Mouse (Mus musculus) CH12.LX (cell line): ENCODE results near the gene Lix1. TPM values are rescaled to one million over a fixed set of nuclear protein-coding genes. Genes with fewer than 3 reads are reported as not detected.

Experiments
- DNase-seq: peaks from one replicate; pipeline ENCODE4 v3.0.0-alpha.2; 2013; ENCODE audit errors: extremely low read depth
- H3K27ac ChIP-seq: 2 replicates; pipeline ENCODE4 v1.5.1; 2012; ENCODE audit warnings: low read depth, mild to moderate bottlenecking, control low read depth, moderate library complexity; ENCODE audit not compliant: insufficient read depth
- H3K27me3 ChIP-seq: replicated peaks from 2 replicates; pipeline ENCODE3; 2012; ENCODE audit warnings: inconsistent platforms
- H3K36me3 ChIP-seq, 2 experiments: replicated peaks in 1 of 2; 2 replicates each; pipeline versions ENCODE3 to v1.6.1; 2012; ENCODE audit warnings: inconsistent platforms in 1 of 2, low read length in 1 of 2, mild to moderate bottlenecking in 1 of 2, mixed read lengths in 1 of 2, moderate library complexity in 1 of 2; ENCODE audit not compliant: control insufficient read depth in 1 of 2, insufficient read depth in 1 of 2
- H3K4me1 ChIP-seq, 2 experiments: 2 replicates each; pipeline ENCODE4 v1.6.1; 2012; ENCODE audit warnings: inconsistent platforms in 1 of 2, moderate library complexity in 1 of 2; ENCODE audit not compliant: insufficient read depth in 2 of 2, control insufficient read depth in 1 of 2
- H3K4me2 ChIP-seq: 2 replicates; pipeline ENCODE4 v1.6.1; 2012; ENCODE audit warnings: low read depth, mild to moderate bottlenecking, control low read depth; ENCODE audit not compliant: poor library complexity, insufficient read depth, severe bottlenecking
- H3K4me3 ChIP-seq, 3 experiments: fragments of 150-350 bp in 1 of 3; sonication (generic) in 1 of 3; replicated peaks in 1 of 3; 2 replicates each; pipeline versions ENCODE3 to v1.5.1; 2011 to 2012; ENCODE audit warnings: low read depth in 2 of 3, low read length in 2 of 3, mild to moderate bottlenecking in 2 of 3, moderate library complexity in 2 of 3, control low read depth in 1 of 3, improper control_type of control experiment in 1 of 3, inconsistent platforms in 1 of 3, mixed read lengths in 1 of 3; ENCODE audit not compliant: poor library complexity in 1 of 3
- H3K79me2 ChIP-seq: replicated peaks from 2 replicates; pipeline ENCODE4 v1.6.1; 2012; ENCODE audit warnings: mild to moderate bottlenecking, moderate library complexity; ENCODE audit not compliant: control insufficient read depth, poor library complexity, insufficient read depth, severe bottlenecking; ENCODE audit errors: extremely low read depth
- H3K9ac ChIP-seq: 2 replicates; pipeline ENCODE4 v1.6.1; 2012; ENCODE audit warnings: low read depth, mild to moderate bottlenecking, control low read depth, moderate library complexity; ENCODE audit not compliant: insufficient read depth
- H3K9me3 ChIP-seq: replicated peaks from 2 replicates; pipeline ENCODE3; 2012; ENCODE audit warnings: low read length, inconsistent platforms, mixed read lengths
- CHD2 ChIP-seq: IDR thresholded peaks from 2 replicates; pipeline ENCODE4 v1.6.1; 2011; ENCODE audit warnings: low read length, improper control_type of control experiment
- CTCF ChIP-seq, 2 experiments: IDR thresholded peaks in 1 of 2; conservative IDR thresholded peaks in 1 of 2; 2 replicates each; pipeline ENCODE4 v1.5.1; 2011 to 2012; ENCODE audit warnings: low read depth in 2 of 2, low read length in 2 of 2, improper control_type of control experiment in 1 of 2, inconsistent platforms in 1 of 2, mild to moderate bottlenecking in 1 of 2, moderate library complexity in 1 of 2
- E2F4 ChIP-seq: IDR thresholded peaks from 2 replicates; pipeline ENCODE4 v1.6.1; 2011; ENCODE audit warnings: low read depth, low read length, improper control_type of control experiment; ENCODE audit not compliant: insufficient replicate concordance
- ETS1 ChIP-seq: conservative IDR thresholded peaks from 2 replicates; pipeline ENCODE4 v1.6.1; 2012; ENCODE audit warnings: low read depth, mild to moderate bottlenecking, inconsistent platforms, low read length, improper control_type of control experiment, moderate library complexity
- GABPA ChIP-seq: IDR thresholded peaks from 2 replicates; pipeline ENCODE4 v1.6.1; 2012; ENCODE audit warnings: low read depth, low read length, improper control_type of control experiment, inconsistent platforms; ENCODE audit not compliant: insufficient replicate concordance
- IRF4 ChIP-seq: IDR thresholded peaks from 2 replicates; pipeline ENCODE4 v1.6.1; 2014; ENCODE audit warnings: low read depth, mild to moderate bottlenecking, inconsistent platforms, low read length, improper control_type of control experiment
- JUN ChIP-seq: IDR thresholded peaks from 2 replicates; pipeline ENCODE4 v1.6.1; 2011; ENCODE audit warnings: low read depth, mild to moderate bottlenecking, low read length, improper control_type of control experiment, moderate library complexity; ENCODE audit not compliant: insufficient read depth
- JUND ChIP-seq: conservative IDR thresholded peaks from 2 replicates; pipeline ENCODE4 v1.6.1; 2011; ENCODE audit warnings: low read depth, low read length, improper control_type of control experiment
- KAT2A ChIP-seq: IDR thresholded peaks from 2 replicates; pipeline ENCODE4 v1.6.1; 2012; ENCODE audit warnings: low read length, improper control_type of control experiment, inconsistent platforms; ENCODE audit not compliant: insufficient replicate concordance
- MAX ChIP-seq: IDR thresholded peaks from 2 replicates; pipeline ENCODE4 v1.6.1; 2011; ENCODE audit warnings: low read length, improper control_type of control experiment
- MAZ ChIP-seq: IDR thresholded peaks from 2 replicates; pipeline ENCODE4 v1.6.1; 2012; ENCODE audit warnings: low read depth, mild to moderate bottlenecking, inconsistent platforms, low read length, improper control_type of control experiment, moderate library complexity
- MEF2A ChIP-seq: IDR thresholded peaks from 2 replicates; pipeline ENCODE4 v1.6.1; 2014; ENCODE audit warnings: low read depth, mild to moderate bottlenecking, inconsistent platforms, low read length, improper control_type of control experiment, borderline replicate concordance
- MXI1 ChIP-seq: IDR thresholded peaks from 2 replicates; pipeline ENCODE4 v1.6.1; 2011; ENCODE audit warnings: mild to moderate bottlenecking, low read depth, low read length, improper control_type of control experiment
- MYC ChIP-seq: IDR thresholded peaks from 2 replicates; pipeline ENCODE4 v1.6.1; 2011; ENCODE audit warnings: low read depth, mild to moderate bottlenecking, improper control_type of control experiment, low read length
- NELFE ChIP-seq: IDR thresholded peaks from 2 replicates; pipeline ENCODE4 v1.6.1; 2011; ENCODE audit warnings: low read depth, low read length, improper control_type of control experiment
- NRF1 ChIP-seq: IDR thresholded peaks from 2 replicates; pipeline ENCODE4 v1.6.1; 2014; ENCODE audit warnings: low read depth, mild to moderate bottlenecking, inconsistent platforms, low read length, improper control_type of control experiment, moderate library complexity
- RAD21 ChIP-seq: IDR thresholded peaks from 2 replicates; pipeline ENCODE4 v1.6.1; 2011; ENCODE audit warnings: low read depth, mild to moderate bottlenecking, low read length, improper control_type of control experiment, moderate library complexity
- RCOR1 ChIP-seq: conservative IDR thresholded peaks from 2 replicates; pipeline ENCODE4 v1.6.1; 2012; ENCODE audit warnings: low read depth, mild to moderate bottlenecking, inconsistent platforms, low read length, improper control_type of control experiment
- SMC3 ChIP-seq: IDR thresholded peaks from 2 replicates; pipeline ENCODE4 v1.6.1; 2011; ENCODE audit warnings: low read depth, low read length, improper control_type of control experiment
- USF2 ChIP-seq: conservative IDR thresholded peaks from 2 replicates; pipeline ENCODE4 v1.6.1; 2011; ENCODE audit warnings: low read depth, low read length, improper control_type of control experiment
- ZC3H11A ChIP-seq: IDR thresholded peaks from 2 replicates; pipeline ENCODE4 v1.6.1; 2012; ENCODE audit warnings: low read depth, mild to moderate bottlenecking, inconsistent platforms, low read length, improper control_type of control experiment
- ZKSCAN1 ChIP-seq: IDR thresholded peaks from 2 replicates; pipeline ENCODE4 v1.6.1; 2012; ENCODE audit warnings: low read depth, inconsistent platforms, low read length, improper control_type of control experiment, borderline replicate concordance
- ZNF384 ChIP-seq: IDR thresholded peaks from 2 replicates; pipeline ENCODE4 v1.6.1; 2012; ENCODE audit warnings: low read depth, low read length, improper control_type of control experiment, inconsistent platforms
- dilution Hi-C: fragments of 300-500 bp; cut with MboI; formaldehyde crosslinking; loops from 2 replicates; pipeline ENCODE4 v1.14.3; 2020; ENCODE audit warnings: low sequenced_read_pairs; ENCODE audit not compliant: extremely low pct_unique_long_range_greater_than_20kb, extremely low pct_ligation_motif_present
- in situ Hi-C: fragments of 300-500 bp; cut with MboI; formaldehyde crosslinking; loops from 3 replicates; pipeline ENCODE4 v1.14.3; 2019; ENCODE audit warnings: low sequenced_read_pairs, low pct_ligation_motif_present, low pct_unique_long_range_greater_than_20kb, mixed read lengths
- polyA plus RNA-seq: library from polyadenylated mRNA; unstranded; fragments of >175 nt; gene quantifications from 2 replicates; pipeline ENCODE4 v1.2.1, GENCODE M21; 2012; ENCODE audit warnings: low read depth; ENCODE audit not compliant: insufficient read length
- total RNA-seq, 2 experiments: library from RNA; depleted of rRNA; stranded (reverse); fragments of 300-350 nt in 1 of 2; fragments of >200 nt in 1 of 2; gene quantifications; 2 replicates each; pipeline ENCODE4 v1.2.3; 2012 to 2014

Gene Lix1
- total and polyA plus RNA-seq, 3 experiments = 0.49 to 1.4 (median 1.0) TPM

DNA sequence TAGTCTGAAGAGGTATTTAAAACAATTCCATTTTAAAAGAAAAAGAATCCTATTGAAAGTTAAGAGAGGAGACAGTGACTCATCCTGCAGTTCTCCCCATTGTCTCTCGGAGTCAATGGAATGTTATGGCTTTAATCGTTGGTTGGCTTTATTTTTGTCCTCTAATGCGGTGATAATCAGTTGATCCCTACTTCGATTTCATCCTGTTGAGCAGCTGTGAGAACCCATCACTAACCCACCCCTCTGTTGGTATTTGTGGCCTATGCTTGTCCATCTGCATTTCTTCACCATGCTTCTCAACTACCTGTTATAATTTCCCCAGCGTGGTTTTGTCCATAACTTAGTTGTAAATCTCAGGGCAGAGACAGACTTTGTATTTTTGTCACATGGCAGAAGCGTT is 5.7 kb downstream of the Lix1 start:
- in situ Hi-C loops = loop anchor here (25.0 kb wide), 1 partner anchor 129 kb away; no protein-coding TSS in a partner anchor
- Histone ChIP-seq H3K9me3 (no peaks in the 10 kb centered on the region), H3K9ac (no peak overlapping the region), H3K36me3 (no peaks in the 10 kb centered on the region), H3K4me3 (no peak overlapping the region), H3K79me2 (no peaks in the 10 kb centered on the region), H3K27me3 (no peaks in the 10 kb centered on the region), H3K4me1 (peaks cover 0 to 8% of the 10 kb centered on the region in 2 experiments; a peak in 3 of 4 replicates), H3K27ac (no peak overlapping the region), H3K4me2 (no peak overlapping the region)
- no peak for DNase-seq
- dilution Hi-C loops = no loop called here
- TF ChIP-seq NRF1 = no peak
- TF ChIP-seq USF2 = no peak
- TF ChIP-seq MAX = no peak
- no peak for TF ChIP-seq ZC3H11A

DNA sequence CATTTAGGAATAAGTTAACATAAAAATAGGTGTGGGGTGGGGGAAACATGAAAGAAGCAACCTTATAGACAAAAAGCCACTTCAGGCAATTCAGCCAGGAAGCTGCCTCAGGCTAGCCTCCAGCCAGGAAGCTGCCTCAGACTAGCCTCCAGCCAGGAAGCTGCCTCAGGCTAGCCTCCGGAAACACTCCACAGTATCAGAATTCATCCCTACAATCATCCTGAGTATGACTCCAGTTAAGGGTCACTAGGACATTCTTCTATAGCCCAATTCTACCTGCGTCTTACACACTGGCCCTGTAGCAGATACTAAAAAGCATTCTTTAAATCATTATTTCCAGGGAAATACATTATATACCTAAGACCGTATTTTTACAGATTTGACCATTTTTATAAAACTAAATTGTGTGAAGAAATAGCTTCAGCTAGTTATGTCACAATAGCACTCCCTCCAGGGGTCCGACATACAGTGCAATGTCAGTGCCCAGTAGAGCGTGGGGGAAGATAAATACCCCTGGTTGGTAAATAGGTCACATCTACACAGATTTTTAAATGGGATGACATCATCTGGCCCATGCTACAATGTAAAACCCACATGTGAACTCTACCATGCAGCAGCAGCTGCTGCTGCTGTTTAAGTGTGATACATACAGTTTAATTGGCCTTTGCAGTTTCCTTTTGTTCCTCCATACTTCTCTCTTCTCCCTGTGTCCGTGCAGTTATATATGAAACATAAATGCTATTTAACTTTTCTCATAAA is 6.4 kb downstream of the Lix1 start:
- Histone ChIP-seq H3K79me2 (no peaks in the 10 kb centered on the region), H3K9ac (no peak overlapping the region), H3K27me3 (no peaks in the 10 kb centered on the region), H3K4me2 (no peak overlapping the region), H3K4me1 (peaks cover 0 to 8% of the 10 kb centered on the region in 2 experiments; a peak in 3 of 4 replicates), H3K27ac (no peak overlapping the region), H3K9me3 (no peaks in the 10 kb centered on the region), H3K36me3 (no peaks in the 10 kb centered on the region), H3K4me3 (no peak overlapping the region)
- dilution Hi-C loops = no loop called here
- in situ Hi-C loops = loop anchor here (25.0 kb wide), 1 partner anchor 128 kb away; no protein-coding TSS in a partner anchor
- no peak for DNase-seq
- no peak for TF ChIP-seq NELFE
- no peak for TF ChIP-seq GABPA
- no peak for TF ChIP-seq NRF1
- no peak for TF ChIP-seq SMC3
- no peak for TF ChIP-seq ZC3H11A
- TF ChIP-seq ETS1 = no peak
- TF ChIP-seq JUN = no peak
- no peak for TF ChIP-seq ZKSCAN1
- no peak for TF ChIP-seq JUND

DNA sequence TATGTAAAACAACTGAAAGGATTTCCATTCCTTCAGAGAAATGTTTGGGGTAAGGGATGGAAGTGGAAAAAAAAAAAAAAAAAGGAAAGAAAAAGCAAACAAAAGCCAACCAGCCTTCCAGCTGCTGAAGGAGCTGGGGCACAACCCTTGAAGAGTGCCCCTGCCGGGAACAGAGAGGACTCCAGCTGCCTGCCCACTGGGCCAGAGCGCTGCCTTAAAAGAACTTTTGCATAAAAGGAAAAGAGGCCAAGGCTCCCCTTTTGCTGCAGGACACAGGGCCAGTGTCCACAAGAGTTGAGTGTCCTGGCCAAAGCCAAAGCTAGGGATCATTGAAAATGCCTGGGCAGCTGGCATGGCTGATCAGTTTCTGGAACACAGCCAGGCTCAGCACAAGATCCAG is 7.1 kb downstream of the Lix1 start:
- in situ Hi-C loops (loop anchor here (25.0 kb wide), 1 partner anchor 128 kb away; no protein-coding TSS in a partner anchor), dilution Hi-C loops (no loop called here)
- H3K27ac ChIP-seq = no peak overlapping the region
- no peak for TF ChIP-seq RCOR1
- TF ChIP-seq E2F4 = no peak
- no peak for TF ChIP-seq USF2
- TF ChIP-seq IRF4 = no peak
- TF ChIP-seq KAT2A = no peak
- TF ChIP-seq ZNF384 = no peak
- TF ChIP-seq MEF2A = no peak
- no peak for TF ChIP-seq CTCF (conservative IDR thresholded peaks at IDR 0.05 in 1 of 2, IDR thresholded peaks at IDR 0.05 in 1 of 2; ENCODE audit: low read depth in 2 of 2, low read length in 2 of 2)
- no peak for TF ChIP-seq NELFE
- TF ChIP-seq MXI1 = no peak
- TF ChIP-seq MAZ = no peak
- TF ChIP-seq ZC3H11A = no peak
- TF ChIP-seq RAD21 = no peak
- TF ChIP-seq MYC = no peak
- no peak for TF ChIP-seq NRF1
- TF ChIP-seq ETS1 = no peak
- TF ChIP-seq CHD2 = no peak

More for the DNA sequence above, 7.1 kb downstream of the Lix1 start:
- Histone ChIP-seq H3K79me2 (no peaks in the 10 kb centered on the region), H3K4me2 (no peak overlapping the region), H3K27me3 (no peaks in the 10 kb centered on the region), H3K9me3 (no peaks in the 10 kb centered on the region), H3K4me3 (no peak overlapping the region), H3K4me1 (peaks cover 0 to 7% of the 10 kb centered on the region in 2 experiments; a peak in 3 of 4 replicates), H3K9ac (no peak overlapping the region), H3K36me3 (no peaks in the 10 kb centered on the region)
- no peak for DNase-seq
